Mouse (Mus musculus) frontal cortex, postnatal 36 days (tissue): ENCODE data around the gene Plagl1.
"Not testable (repeated sequence)": the region's sequence is repeated elsewhere in the genome, so short reads cannot be mapped to it uniquely, and the experiment has no call there.

Experiments used
- DNase-seq, 2 experiments: peaks; one replicate each; pipeline ENCODE4 v3.0.0; 2022; ENCODE audit warnings: low spot score in 2 of 2

Gene Plagl1

DNA sequence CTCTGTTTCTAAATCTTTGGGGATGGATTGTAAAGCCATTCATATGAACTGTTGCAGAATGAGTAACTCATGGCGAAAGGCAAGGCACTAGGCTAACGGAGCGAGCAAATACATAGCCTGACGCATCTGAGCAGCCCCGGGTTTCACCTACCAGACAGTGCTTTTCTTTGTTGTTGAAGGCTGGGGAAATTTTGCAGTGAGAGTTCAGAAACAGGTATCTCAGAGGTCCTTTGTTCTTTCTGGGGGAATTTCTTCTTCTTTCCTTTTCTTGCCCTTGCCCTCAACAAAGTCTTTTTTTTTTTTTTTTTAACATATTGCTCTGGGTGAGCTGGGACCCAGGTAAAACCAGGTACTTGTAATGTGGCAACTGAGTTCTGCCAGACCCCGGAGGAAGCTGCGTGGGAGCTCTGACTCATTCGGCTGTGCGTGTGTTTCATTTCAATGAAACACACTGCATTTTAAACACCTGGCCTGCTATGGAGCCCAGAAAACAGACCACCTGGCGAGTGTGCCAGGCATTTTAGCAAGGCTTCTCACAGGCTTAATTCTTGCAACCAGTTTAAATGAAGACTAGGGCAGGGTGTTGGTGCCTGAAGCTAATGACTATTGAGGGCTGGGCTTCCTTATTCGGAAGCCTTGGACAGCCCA, at the start of gene Plagl1:
TSS of gene Plagl1 (plus strand) at position 484 of the 648 bp plus-strand sequence.
- no peak for DNase-seq

DNA sequence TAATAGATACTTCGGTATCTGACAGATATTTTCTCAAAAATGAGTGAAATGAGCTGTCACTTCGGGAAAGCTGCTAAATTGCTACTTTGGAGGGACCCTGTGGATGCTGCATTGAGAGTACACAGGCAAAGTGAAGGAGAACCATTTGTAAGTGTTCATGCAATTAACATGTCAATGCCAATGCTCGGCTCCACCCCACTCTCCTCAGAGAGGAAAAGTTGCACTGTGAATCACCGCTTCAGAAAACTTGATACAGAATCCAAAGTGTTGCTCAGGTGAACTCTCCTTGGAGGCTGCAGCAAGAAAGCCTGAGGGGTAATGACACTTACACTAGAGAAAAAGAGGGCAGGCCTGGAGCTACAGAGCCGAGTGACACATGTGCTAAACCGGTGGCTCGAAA, 46.3 kb upstream of the Plagl1 start:
- DNase-seq = no peak

DNA sequence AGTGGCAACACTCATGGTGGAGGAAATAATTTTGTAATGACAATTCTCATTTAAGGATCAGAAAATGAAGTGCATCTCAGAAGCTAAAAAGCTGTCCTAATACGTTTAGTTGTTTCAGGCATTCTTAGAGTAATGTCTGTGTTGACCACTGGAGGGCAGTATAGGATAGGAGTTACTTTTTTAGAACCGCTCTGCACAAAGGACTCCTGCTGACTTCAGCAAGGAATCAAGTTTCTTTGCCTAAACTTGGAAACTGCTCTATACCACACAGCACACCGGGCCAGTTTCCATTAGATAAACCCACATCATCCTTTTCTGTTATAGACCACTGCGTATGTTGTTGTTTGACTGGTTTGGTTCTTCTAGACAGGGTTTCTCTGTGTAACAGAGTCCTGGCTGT, 43.7 kb upstream of the Plagl1 start:
- peak; percentile 29 to 86 for DNase-seq

DNA sequence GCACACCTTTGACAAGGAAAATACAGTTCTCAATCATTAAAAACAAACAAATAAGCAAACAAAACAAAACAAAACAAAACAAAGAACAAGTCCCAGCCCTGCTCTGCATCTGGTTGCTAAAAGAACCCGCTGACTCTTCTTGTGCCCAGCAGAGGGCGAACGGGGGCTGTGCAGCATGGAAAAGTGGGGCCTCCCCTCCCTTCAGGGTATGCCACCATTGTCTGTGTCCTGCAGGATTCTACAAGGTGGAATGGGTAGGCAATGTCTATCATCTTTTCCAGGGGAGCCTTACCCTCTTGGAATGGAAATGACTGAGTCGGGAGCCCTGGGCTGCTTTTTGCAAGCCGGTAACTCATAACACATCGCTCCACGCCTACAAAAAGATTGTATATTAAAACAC, 41.8 kb upstream of the Plagl1 start:
- DNase-seq = peak in 1 of 2 experiments; percentile 35

DNA sequence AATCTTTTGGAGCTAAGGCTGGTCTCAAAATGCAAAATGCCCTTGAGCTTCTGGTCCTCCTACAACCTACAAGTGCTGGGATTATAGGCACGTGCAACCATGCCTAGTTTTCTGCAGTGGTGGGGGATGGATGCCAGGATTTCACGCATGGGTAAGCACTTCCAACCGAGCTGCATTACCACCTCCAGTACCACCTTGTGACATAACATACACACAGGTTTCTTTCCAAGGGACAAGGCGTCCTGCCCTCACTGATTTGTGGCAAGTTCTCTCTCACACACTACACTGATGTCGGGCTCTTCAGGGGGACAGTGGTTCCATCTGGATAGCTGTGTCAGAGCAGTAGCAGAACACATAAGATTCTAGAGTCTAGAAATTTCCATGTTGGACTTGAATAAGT, 41.3 kb upstream of the Plagl1 start:
- DNase-seq = no peak

DNA sequence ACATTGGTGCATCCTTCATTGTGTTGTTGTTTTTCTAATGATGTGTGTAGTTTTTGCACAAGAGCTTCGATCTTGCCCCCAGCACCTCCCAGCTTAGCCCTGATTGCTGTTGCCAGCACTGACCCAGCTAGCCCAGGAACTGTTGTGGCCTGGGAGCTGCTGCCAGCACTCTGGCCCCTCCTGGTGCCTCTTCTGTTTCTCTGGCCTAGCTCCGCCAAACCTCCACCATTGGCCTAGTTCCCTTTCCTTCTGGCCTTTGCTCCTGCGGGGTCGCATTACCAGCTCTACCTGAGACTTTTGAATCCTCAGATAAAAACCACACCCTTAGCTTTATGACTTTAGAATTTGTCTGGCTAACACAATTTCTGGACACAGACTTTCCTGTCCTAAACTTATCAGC, 38.2 kb upstream of the Plagl1 start:
- no peak for DNase-seq

DNA sequence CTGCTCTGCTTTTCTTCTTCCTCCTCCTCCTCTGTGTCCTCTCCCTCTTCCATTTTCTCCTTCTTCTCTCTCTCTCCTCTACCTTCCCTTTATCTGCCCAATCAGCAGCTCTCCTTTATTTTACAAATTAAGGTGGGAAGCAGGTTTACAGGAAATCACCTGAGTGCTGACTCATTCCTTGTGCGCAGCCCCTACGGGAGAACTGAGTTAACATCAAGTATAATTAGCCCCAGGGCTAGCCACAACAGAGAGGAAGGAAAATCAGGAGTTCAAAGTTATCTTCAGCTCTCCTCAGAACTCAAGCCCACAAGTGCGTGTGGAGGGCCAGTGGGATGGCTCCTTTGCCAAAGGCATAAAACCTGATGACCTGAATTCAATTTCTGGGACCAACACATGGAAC, 36.3 kb upstream of the Plagl1 start:
- not testable (repeated sequence) for DNase-seq

DNA sequence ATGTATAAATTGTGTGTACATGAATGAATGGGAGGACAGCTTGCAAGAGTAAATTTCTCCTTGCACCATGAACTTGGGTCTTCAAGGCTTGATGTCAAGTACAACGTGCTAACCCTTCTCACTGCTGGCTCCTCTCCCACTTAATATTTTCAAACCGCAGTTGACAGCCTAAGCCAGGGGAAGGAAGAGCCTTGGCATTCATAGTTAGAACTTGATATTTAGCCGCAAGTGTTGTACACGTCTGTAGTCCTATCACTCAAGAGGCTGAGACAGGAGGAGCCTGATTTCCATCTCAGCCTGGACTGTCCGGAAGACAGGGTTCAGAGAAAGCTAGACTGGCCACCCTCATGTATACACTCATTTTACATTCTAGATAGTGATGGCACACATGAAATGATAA, 32.6 kb upstream of the Plagl1 start:
- no peak for DNase-seq

DNA sequence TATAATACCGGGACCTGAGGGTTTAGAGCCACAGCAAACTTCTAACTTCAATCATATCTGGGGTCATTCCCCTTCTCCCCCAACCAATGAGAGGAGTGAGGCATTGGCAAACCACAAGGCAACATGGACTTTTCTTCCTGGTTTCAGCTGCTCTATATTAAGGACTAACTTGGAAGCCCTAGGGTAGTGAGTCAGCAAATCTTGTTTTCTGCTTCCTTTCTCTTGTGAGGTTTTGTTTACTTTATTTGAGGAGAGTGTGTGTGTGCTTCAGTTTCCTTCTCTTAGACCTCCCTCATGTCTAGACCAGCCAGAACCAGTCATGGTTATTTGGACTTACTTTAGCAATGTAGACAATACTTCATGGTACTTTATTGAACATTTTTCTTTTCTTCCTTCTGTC, 32.1 kb upstream of the Plagl1 start:
- no peak for DNase-seq

DNA sequence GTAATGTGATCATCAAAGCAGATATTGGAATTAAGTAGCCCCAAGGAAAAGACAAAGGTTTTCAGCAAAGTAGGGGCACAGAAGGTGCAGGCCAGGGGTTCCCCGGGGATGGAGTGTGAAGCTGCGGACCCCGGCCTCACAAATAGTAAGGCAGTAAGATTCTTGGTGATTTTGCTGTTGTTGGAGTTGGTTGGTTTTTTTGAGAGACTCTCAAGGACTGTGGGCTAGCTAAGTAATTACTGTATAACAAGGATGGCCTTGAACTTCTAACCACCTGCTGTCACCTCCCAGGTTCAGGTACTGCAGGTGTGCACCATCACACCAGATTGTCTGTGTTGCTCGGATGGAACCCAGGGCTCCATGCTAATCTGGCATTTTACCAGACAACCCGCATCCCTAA, 30.9 kb upstream of the Plagl1 start:
- no peak for DNase-seq

DNA sequence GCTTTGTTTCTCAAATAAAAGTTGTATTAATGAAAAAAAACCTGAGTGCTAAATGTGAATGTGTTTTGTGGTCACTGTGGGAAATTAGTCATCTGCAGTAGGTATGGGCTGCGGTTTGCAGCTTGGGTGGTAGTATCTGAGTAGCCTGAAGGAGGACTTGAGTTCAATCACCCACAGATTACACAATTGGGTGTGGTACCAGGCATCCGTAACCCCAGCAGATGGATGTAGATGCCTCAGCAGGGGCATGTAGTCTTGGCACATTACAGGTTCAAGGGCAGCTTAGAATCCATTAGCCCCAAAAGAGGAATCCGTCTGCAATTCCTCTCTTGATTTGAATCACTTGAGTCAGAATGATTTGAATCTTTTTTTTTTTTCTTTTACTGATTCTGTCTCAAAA, 25.0 kb upstream of the Plagl1 start:
- DNase-seq = no peak

DNA sequence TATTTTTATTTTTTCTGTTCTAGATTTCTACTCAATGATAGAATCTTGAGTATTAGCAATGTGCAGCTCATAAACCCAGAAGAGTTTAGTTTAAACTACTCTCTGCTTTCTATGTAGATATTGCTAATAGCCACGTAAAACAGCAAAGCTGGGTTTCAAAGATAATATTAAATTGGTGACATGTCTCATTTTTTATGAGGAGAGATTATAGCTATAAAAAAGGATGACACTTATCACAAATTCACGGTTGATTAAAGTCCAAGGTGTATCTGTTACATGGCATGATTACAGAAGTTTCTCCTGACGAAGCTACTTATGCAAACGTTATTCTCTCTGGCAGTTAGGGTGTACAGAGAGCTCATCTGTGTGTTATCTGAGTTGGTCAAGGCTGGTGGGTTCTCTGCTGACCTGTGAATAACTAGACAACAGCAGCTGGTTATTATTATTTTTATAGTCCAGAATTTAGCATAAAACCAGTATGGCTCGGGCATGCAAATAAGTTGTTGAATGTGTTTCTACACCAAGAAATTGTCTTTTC, 20.6 kb upstream of the Plagl1 start:
- DNase-seq = no peak

DNA sequence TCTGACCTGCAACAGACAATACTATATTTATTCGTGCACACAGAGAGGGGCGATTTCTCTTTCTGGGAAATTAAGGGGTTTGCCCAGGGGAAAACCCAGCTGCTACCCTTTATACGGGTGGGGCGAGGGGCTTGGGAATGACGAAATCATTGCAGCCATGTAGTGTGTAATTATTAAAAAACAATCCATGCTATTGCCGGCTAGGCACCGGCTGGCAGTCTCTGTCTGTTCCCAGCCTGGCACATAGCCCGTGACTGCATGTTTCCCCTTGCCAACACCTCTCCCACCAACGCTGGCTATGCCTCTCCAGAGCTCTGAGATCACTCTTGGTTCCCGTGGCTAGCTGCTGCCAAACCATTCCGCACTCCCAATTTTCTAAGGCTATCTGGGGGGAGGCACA, 15.6 kb upstream of the Plagl1 start:
- no peak for DNase-seq

DNA sequence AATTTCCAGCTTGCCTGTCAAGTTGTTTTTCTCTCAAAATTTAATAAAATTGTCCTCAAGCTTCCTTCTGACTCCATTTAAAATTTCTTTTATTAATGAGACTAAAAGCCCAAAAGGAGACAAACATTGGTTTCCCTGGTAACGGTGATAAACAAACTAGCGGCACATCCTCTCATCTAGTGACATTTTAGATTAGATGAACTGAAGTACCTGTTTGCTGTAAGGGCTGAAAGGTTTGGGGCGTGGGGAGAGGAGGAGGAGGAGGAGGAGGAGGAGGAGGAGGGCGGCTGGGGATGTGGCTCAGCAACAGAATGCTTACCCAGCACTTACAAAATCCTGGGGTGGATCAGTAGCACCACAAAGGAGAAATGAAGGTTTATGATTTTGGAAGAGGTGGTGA, 12.5 kb upstream of the Plagl1 start:
- no peak for DNase-seq

DNA sequence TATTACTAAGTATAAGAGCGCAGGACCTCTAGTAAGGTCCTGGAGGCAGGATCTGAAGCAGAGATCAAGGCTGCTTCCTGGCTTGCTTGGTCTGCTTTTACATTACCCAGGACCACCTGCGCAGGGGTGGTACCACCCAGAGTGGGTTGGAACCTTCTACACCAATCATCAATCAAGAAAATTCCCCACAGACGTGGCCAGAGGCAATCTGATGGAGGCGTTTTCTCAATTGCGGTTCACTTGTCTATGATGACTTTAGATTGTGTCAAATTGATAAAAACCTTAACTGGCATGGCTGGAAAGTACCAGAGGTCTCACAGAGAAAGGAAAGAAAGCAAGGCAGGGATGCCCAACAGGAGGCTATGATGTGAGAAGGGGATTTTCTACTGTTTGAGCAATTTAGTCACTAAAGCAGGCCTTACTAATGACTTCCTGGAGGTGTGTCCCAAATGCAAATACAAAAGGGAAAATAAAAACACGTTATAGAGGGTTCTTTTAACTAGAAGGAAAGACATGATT, 3.4 kb upstream of the Plagl1 start:
- DNase-seq = no peak

DNA sequence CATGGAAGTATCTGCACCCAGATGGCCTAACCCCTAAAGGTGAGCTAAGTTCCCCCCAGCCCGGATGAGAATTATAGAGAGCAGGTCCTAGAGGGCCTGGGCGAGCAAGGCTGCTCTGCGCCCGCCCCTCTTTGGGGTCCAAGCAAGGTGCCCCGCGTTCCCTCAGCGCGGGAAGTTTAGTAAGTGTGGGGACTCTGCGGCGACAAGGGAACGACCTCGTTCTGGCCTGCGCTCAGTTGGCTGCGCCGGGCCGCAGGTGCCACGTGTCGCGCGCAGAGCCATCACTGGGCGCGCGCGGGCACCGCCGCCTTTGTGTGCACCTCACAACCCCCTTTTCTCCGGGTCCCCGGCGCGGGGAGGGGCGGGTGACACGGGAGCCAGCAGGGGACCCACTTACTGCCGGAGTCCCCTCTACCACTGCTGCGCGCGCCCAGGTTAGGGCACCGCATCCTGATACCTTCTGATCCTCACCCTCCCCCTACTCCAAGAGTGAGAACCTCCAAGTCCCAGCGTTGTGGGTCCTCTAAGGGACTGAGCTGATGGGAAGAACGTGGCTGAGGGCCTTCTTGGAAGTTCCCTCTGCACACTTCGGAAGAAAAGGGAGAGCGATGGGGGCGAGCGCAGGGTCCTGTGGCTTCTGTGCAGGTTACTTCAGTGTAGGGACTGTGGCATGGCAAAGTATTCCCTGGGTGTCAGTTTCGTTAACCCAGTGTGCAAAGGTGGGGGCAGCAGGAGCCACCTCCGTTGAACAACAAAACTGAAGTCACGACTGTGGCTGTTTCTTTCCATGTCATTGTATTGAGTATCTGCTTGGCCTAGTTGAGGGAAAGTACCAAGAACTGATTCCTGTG, 742 bp downstream of the Plagl1 start:
- no peak for DNase-seq

DNA sequence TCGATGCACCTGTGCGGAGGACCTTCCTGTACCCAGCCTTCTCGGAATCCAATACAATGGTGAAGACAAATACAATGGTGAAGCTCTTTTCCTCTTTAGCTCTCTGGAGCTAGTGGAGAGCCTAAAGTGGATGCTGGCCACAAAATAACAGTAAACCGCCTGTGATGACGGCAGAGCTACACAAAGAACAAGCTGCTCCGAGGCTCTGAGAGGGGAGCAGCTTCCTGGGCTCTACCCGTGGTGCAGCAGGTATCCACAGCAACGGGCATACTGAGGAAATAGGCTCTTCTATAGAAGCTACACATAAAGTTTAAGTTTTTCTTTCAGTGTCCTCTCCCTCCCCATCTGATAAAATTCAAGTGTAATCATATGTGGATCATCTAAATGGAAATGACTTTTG, 2.1 kb downstream of the Plagl1 start:
- DNase-seq = no peak

DNA sequence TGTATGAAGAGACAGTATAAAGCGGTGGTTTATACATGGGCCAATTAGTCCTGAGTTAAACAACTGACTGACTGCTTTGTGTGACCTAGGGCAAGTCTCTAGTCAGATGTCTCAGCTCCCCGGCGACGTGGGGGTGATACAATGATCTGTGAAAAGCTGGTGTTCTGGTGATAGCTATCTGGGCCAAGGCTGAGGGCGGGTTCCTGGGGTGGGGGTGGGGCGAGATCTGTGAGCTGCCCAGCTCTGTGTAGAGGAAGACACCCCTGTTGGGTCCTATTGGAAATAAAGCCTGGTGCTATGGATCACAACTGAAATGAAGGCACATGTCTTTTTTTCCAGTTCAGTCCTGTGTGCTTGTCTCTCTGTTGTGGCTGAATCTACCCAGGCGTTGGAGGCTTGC, 3.2 kb downstream of the Plagl1 start:
- no peak for DNase-seq

DNA sequence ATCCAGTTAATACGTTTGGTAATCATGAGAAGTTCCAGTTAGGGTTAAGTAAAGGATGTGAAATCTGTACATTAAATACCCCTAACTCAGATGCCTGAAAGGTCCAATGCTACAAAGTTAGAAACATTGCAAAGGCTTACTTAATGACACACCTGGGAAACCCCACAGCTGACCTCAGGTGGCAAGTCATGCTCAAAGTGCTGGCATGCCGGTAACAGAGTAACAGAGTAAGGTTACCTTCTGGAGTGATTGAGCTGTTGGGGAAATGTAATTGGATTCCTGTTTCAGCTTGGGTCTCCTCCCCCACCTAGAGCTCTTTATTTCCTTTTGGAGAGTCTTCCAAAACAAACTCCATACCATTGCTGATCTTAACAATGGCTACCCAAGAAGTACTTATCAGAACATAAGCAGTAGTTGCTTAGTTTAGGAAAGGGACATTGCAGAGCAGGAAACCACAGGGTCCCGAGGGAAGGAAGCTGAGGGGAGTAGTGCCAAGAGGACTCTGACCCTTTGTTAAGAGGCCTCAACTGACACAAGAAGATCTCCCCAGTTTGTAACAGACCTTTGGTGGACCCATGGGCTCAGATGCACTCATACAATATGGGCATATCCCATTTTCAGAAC, 4.9 kb downstream of the Plagl1 start:
- DNase-seq = no peak

DNA sequence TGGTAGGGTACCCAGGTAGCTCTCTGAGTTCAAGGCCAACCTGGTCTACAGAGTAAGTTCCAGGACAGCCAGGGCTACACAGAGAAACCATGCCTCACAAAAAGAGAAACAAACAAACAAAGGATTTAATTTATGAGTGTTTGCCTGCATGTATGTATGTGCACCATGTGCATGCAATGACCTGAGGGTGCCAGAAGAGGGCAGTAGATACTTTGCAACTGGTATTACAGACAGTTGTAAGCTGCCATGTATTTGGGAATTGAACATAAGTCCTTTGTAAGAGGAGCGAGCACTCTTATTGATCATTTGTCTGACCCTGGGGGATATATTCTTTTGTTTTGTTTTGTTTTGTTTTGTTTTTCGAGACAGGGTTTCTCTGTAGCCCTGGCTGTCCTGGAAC, 10.7 kb downstream of the Plagl1 start:
- no peak for DNase-seq

DNA sequence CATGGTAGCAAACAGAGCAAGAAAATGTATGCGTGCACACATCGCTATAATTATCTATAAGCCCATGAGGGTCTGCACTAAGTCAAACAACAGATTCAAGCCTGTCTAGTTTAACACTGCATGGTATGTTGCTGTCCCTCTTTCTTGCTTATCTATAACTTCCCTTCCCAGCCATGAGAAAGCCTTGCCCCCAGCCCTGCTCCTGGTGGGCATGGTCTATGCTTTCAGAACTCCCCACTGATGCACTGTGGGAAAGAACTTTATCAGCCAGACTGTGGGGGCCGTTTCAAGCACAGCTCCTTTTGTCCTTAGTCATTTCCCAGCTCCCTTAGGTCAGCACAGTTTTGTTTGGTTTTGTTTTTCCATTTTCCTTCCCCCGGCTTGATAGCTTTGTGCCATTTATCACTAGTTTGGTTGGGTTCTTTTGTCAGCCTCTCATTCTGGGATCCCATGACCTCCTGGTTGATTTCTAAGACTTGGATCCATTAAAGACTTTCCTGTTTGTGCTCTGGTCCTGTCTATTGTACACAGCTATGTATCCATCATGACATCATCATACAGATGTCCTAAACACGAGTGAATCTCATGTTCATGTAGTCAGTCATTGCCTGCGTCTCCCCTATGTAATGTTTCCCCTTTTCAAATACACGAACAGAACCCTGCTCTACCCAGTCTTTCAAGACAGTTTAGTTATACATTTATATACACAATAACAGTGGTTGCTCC, 16.7 kb downstream of the Plagl1 start:
- no peak for DNase-seq

DNA sequence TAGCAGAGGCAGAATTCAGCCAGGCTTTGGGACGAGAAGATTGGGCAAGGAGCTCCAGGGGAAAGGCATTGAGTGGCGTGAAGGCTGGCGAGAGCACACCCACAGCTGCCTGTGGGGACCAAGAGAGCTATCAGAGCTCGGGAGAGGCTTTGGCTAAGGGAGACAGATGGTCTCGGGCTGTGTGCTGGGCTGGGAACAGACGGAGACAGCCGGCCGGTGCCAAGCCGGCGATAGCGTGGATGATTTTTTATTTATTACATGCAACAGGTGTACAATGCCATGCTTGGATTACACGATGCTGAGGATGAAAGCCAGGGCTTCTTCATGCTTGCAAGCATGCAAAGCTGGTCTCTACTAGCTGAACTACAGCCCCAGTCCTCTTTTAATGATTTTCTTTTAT, 22.2 kb downstream of the Plagl1 start:
- no peak for DNase-seq
